Mouse (Mus musculus) MEL (cell line): ENCODE data around the gene Mboat2. TPM values are rescaled to one million over a fixed set of nuclear protein-coding genes. Genes with fewer than 3 reads are reported as not detected.

Experiments
- DNase-seq: peaks from one replicate; pipeline ENCODE4 v3.0.0; 2011; ENCODE audit warnings: low read depth, low spot score
- H3K27ac ChIP-seq: 2 replicates; pipeline ENCODE4 v1.5.1; 2012; ENCODE audit warnings: low read depth, mild to moderate bottlenecking, control low read depth, low read length, moderate library complexity; ENCODE audit not compliant: control insufficient read depth
- H3K27me3 ChIP-seq, 2 experiments: fragments of 150-350 bp in 1 of 2; sonication (generic) in 1 of 2; 2 replicates each; pipeline ENCODE4 v1.6.1; 2012; ENCODE audit warnings: low read length in 2 of 2, mild to moderate bottlenecking in 2 of 2, improper control_type of control experiment in 1 of 2, moderate library complexity in 1 of 2; ENCODE audit not compliant: insufficient read depth in 2 of 2, control insufficient read depth in 1 of 2
- H3K36me3 ChIP-seq, 2 experiments: 2 replicates each; pipeline ENCODE4 v1.6.1; 2012 to 2014; ENCODE audit warnings: low read length in 2 of 2, improper control_type of control experiment in 1 of 2, inconsistent platforms in 1 of 2, mild to moderate bottlenecking in 1 of 2; ENCODE audit not compliant: insufficient read depth in 2 of 2, control insufficient read depth in 1 of 2
- H3K4me1 ChIP-seq, 2 experiments: fragments of 150-350 bp in 1 of 2; sonication (generic) in 1 of 2; 2 replicates each; pipeline ENCODE4 v1.6.1; 2012; ENCODE audit warnings: low read length in 2 of 2, improper control_type of control experiment in 1 of 2, mild to moderate bottlenecking in 1 of 2; ENCODE audit not compliant: insufficient read depth in 2 of 2, control insufficient read depth in 1 of 2
- H3K4me3 ChIP-seq, 2 experiments: fragments of 150-350 bp in 1 of 2; sonication (generic) in 1 of 2; 2 replicates each; pipeline ENCODE4 v1.5.1; 2012; ENCODE audit warnings: low read depth in 2 of 2, low read length in 2 of 2, mild to moderate bottlenecking in 2 of 2, moderate library complexity in 2 of 2, control low read depth in 1 of 2, improper control_type of control experiment in 1 of 2; ENCODE audit not compliant: control insufficient read depth in 1 of 2, insufficient read depth in 1 of 2
- H3K79me2 ChIP-seq: 2 replicates; pipeline ENCODE4 v1.6.1; 2012; ENCODE audit warnings: mild to moderate bottlenecking, low read length, moderate library complexity; ENCODE audit not compliant: control insufficient read depth, poor library complexity, insufficient read depth
- H3K9ac ChIP-seq: 2 replicates; pipeline ENCODE4 v1.6.1; 2012; ENCODE audit warnings: low read depth, mild to moderate bottlenecking, control low read depth, low read length, moderate library complexity; ENCODE audit not compliant: control insufficient read depth, poor library complexity, severe bottlenecking
- H3K9me3 ChIP-seq: fragments of 150-350 bp; sonication (generic); replicated peaks from 2 replicates; pipeline ENCODE4 v1.6.1; 2012; ENCODE audit warnings: mild to moderate bottlenecking, low read length, improper control_type of control experiment, moderate library complexity; ENCODE audit not compliant: insufficient read depth
- CHD1 ChIP-seq: IDR thresholded peaks from 2 replicates; pipeline ENCODE4 v1.6.1; 2012; ENCODE audit warnings: low read depth, mild to moderate bottlenecking, inconsistent platforms, low read length, improper control_type of control experiment
- CHD2 ChIP-seq: IDR thresholded peaks from 2 replicates; pipeline ENCODE4 v1.6.1; 2011; ENCODE audit warnings: low read length, improper control_type of control experiment
- ELF1 ChIP-seq: IDR thresholded peaks from 2 replicates; pipeline ENCODE4 v1.6.1; 2014; ENCODE audit warnings: low read depth, mild to moderate bottlenecking, inconsistent platforms, low read length, improper control_type of control experiment, moderate library complexity
- EP300 ChIP-seq, 2 experiments: IDR thresholded peaks; 2 replicates each; pipeline ENCODE4 v1.6.1; 2011; ENCODE audit warnings: improper control_type of control experiment in 2 of 2, low read length in 2 of 2, low read depth in 1 of 2, mild to moderate bottlenecking in 1 of 2
- GABPA ChIP-seq: IDR thresholded peaks from 2 replicates; pipeline ENCODE4 v1.6.1; 2012; ENCODE audit warnings: low read depth, mild to moderate bottlenecking, inconsistent platforms, low read length, improper control_type of control experiment, moderate library complexity
- GATA1 ChIP-seq: IDR thresholded peaks from 2 replicates; pipeline ENCODE4 v1.6.1; 2011; ENCODE audit warnings: low read depth, low read length, improper control_type of control experiment
- JUND ChIP-seq: IDR thresholded peaks from 2 replicates; pipeline ENCODE4 v1.6.1; 2011; ENCODE audit warnings: low read depth, mild to moderate bottlenecking, improper control_type of control experiment, low read length
- MAFK ChIP-seq: IDR thresholded peaks from 2 replicates; pipeline ENCODE4 v1.6.1; 2011; ENCODE audit warnings: low read depth, mild to moderate bottlenecking, low read length, improper control_type of control experiment, borderline replicate concordance
- MAX ChIP-seq: IDR thresholded peaks from 2 replicates; pipeline ENCODE4 v1.6.1; 2011; ENCODE audit warnings: low read length, improper control_type of control experiment
- MEF2A ChIP-seq: IDR thresholded peaks from 2 replicates; pipeline ENCODE4 v1.6.1; 2014; ENCODE audit warnings: low read depth, mild to moderate bottlenecking, inconsistent platforms, low read length, improper control_type of control experiment; ENCODE audit not compliant: poor library complexity, insufficient replicate concordance, severe bottlenecking; ENCODE audit errors: extremely low read depth
- MXI1 ChIP-seq: IDR thresholded peaks from 2 replicates; pipeline ENCODE4 v1.6.1; 2011; ENCODE audit warnings: mild to moderate bottlenecking, low read depth, low read length, improper control_type of control experiment
- MYB ChIP-seq: IDR thresholded peaks from 2 replicates; pipeline ENCODE4 v1.6.1; 2011; ENCODE audit warnings: mild to moderate bottlenecking, low read depth, low read length, improper control_type of control experiment
- MYC ChIP-seq: IDR thresholded peaks from 2 replicates; pipeline ENCODE4 v1.6.1; 2011; ENCODE audit warnings: low read depth, mild to moderate bottlenecking, low read length, improper control_type of control experiment, moderate library complexity
- NELFE ChIP-seq: IDR thresholded peaks from 2 replicates; pipeline ENCODE4 v1.6.1; 2011; ENCODE audit warnings: low read depth, low read length, improper control_type of control experiment
- NRF1 ChIP-seq: IDR thresholded peaks from 2 replicates; pipeline ENCODE4 v1.6.1; 2014; ENCODE audit warnings: low read depth, mild to moderate bottlenecking, inconsistent platforms, low read length, improper control_type of control experiment, moderate library complexity; ENCODE audit not compliant: poor library complexity, insufficient read depth, severe bottlenecking
- POLR2AphosphoS2 ChIP-seq: IDR thresholded peaks from 2 replicates; pipeline ENCODE4 v1.6.1; 2011; ENCODE audit warnings: low read length, improper control_type of control experiment
- POLR2AphosphoS5 ChIP-seq: IDR thresholded peaks from 2 replicates; pipeline ENCODE4 v1.6.1; 2012; ENCODE audit warnings: low read depth, borderline replicate concordance, mild to moderate bottlenecking, inconsistent platforms, low read length, moderate library complexity, mixed read lengths
- RCOR1 ChIP-seq: IDR thresholded peaks from 2 replicates; pipeline ENCODE4 v1.6.1; 2012; ENCODE audit warnings: low read depth, mild to moderate bottlenecking, inconsistent platforms, low read length, improper control_type of control experiment
- SIN3A ChIP-seq: IDR thresholded peaks from 2 replicates; pipeline ENCODE4 v1.6.1; 2012; ENCODE audit warnings: low read length, improper control_type of control experiment, inconsistent platforms
- SMC3 ChIP-seq: IDR thresholded peaks from 2 replicates; pipeline ENCODE4 v1.6.1; 2011; ENCODE audit warnings: low read depth, low read length, improper control_type of control experiment
- TAL1 ChIP-seq: IDR thresholded peaks from 2 replicates; pipeline ENCODE4 v1.6.1; 2012; ENCODE audit warnings: mild to moderate bottlenecking, inconsistent platforms, low read length, moderate library complexity, mixed read lengths
- TBP ChIP-seq: IDR thresholded peaks from 2 replicates; pipeline ENCODE4 v1.8.0; 2011; ENCODE audit warnings: low read depth, low read length, improper control_type of control experiment
- TCF12 ChIP-seq: IDR thresholded peaks from 2 replicates; pipeline ENCODE4 v1.6.1; 2014; ENCODE audit warnings: low read depth, mild to moderate bottlenecking, inconsistent platforms, low read length, improper control_type of control experiment, moderate library complexity
- UBTF ChIP-seq: IDR thresholded peaks from 2 replicates; pipeline ENCODE4 v1.6.1; 2012; ENCODE audit warnings: low read depth, mild to moderate bottlenecking, inconsistent platforms, low read length, improper control_type of control experiment, moderate library complexity, borderline replicate concordance; ENCODE audit not compliant: insufficient read depth
- USF1 ChIP-seq: IDR thresholded peaks from 2 replicates; pipeline ENCODE4 v1.6.1; 2014; ENCODE audit warnings: low read depth, mild to moderate bottlenecking, inconsistent platforms, low read length, improper control_type of control experiment, moderate library complexity
- USF2 ChIP-seq, 2 experiments: IDR thresholded peaks; 2 replicates each; pipeline ENCODE4 v1.6.1; 2011 to 2012; ENCODE audit warnings: improper control_type of control experiment in 2 of 2, low read length in 2 of 2, borderline replicate concordance in 1 of 2, inconsistent platforms in 1 of 2, low read depth in 1 of 2, mild to moderate bottlenecking in 1 of 2; ENCODE audit not compliant: insufficient read depth in 1 of 2
- ZKSCAN1 ChIP-seq: IDR thresholded peaks from 2 replicates; pipeline ENCODE4 v1.6.1; 2012; ENCODE audit warnings: low read depth, mild to moderate bottlenecking, inconsistent platforms, low read length, improper control_type of control experiment, moderate library complexity
- ZNF384 ChIP-seq: IDR thresholded peaks from 2 replicates; pipeline ENCODE4 v1.6.1; 2012; ENCODE audit warnings: low read depth, mild to moderate bottlenecking, inconsistent platforms, low read length, improper control_type of control experiment
- polyA plus RNA-seq, 2 experiments: library from polyadenylated mRNA; stranded (reverse) in 1 of 2; unstranded in 1 of 2; fragments of >175 nt in 1 of 2; fragments of >200 nt in 1 of 2; gene quantifications; 2 replicates each; pipeline versions ENCODE4 v1.2.1 to v1.2.4; 2012; ENCODE audit warnings: low replicate concordance in 2 of 2, low read depth in 1 of 2; ENCODE audit not compliant: insufficient read length in 2 of 2, insufficient read depth in 1 of 2, missing spikeins in 1 of 2
- total RNA-seq: library from RNA; depleted of rRNA; stranded (reverse); fragments of 300-350 nt; gene quantifications from 2 replicates; pipeline ENCODE4 v1.2.3, GENCODE M21; 2012

Gene Mboat2
- total and polyA plus RNA-seq, 3 experiments: 13.5 TPM; not detected in 1

DNA sequence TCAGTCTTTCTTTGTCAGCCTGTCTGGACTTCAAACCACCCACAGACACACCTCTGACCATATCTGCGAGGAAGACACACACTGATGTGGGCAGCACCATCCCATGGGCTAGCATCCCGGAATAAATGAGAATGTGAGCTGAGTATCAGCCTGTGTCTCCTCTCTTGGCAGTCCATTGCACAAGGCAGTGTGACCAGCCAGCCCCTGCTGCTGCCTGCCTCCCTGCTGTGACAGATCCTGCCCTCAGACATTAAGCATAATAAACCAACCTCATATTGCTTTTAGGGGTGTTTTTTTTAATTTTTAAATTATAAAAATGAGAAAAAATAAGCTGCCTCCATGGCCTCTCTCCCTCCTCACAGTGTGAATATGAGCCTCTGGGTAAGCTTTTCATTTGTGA lies 135.4 kb downstream of the Mboat2 start:
- H3K4me3 ChIP-seq: no peak overlapping the region

GRCm38 (mm10) chr12:24971490-24972200 lies 141.0 kb downstream of the Mboat2 start:
- Histone ChIP-seq H3K27ac (peak overlapping the region; percentile 82), H3K36me3 (peaks cover 0 to 18% of the 10 kb centered on the region in 2 experiments; a peak in 3 of 4 replicates), H3K27me3 (no peaks in the 10 kb centered on the region), H3K4me3 (peak overlapping the region in 1 of 2 experiments; percentile 36; a peak in 2 of 4 replicates), H3K9ac (peak overlapping the region; percentile 36), H3K4me1 (peaks cover 5 to 19% of the 10 kb centered on the region in 2 experiments; a peak in 3 of 4 replicates), H3K79me2 (peaks cover 9% of the 10 kb centered on the region), H3K9me3 (no peaks in the 10 kb centered on the region)
- DNase-seq: peak; percentile 41
- TF ChIP-seq MAX (no peak), GATA1 (peak; percentile 53; the same call in 1 of the 2 replicates), MEF2A (no peak), EP300 (IDR thresholded peaks at IDR 0.05; ENCODE audit: low read depth in 1 of 2, low read length in 2 of 2) (peak; percentile 39 to 59; a peak in 3 of 4 replicates), ELF1 (no peak), ZNF384 (no peak), MYB (no peak), CHD1 (no peak), TCF12 (no peak), TBP (no peak), RCOR1 (0 out of 2 replicates have a peak, but pooled peaks have one; percentile 15), POLR2AphosphoS5 (no peak), SMC3 (no peak), SIN3A (peak; percentile 53; the same call in 1 of the 2 replicates), GABPA (no peak), MAFK (peak; percentile 71; the same call in 1 of the 2 replicates), TAL1 (no peak), UBTF (no peak), JUND (no peak), ZKSCAN1 (no peak), USF2 (IDR thresholded peaks at IDR 0.05; ENCODE audit: borderline replicate concordance in 1 of 2, insufficient read depth in 1 of 2, low read depth in 1 of 2, low read length in 2 of 2) (no peak), MYC (no peak), CHD2 (no peak), USF1 (no peak), NELFE (no peak), NRF1 (no peak)

More for the DNA sequence above, 135.4 kb downstream of the Mboat2 start:
- H3K27me3 ChIP-seq: no peaks in the 10 kb centered on the region
- TF ChIP-seq MXI1: no peak
- no peak for TF ChIP-seq MEF2A
- no peak for TF ChIP-seq GATA1
- no peak for TF ChIP-seq ELF1
- TF ChIP-seq MYC: no peak
- TF ChIP-seq MYB: no peak
- TF ChIP-seq POLR2AphosphoS2: no peak
- TF ChIP-seq NELFE: no peak
- TF ChIP-seq CHD2: no peak
- TF ChIP-seq TAL1: no peak
- no peaks in the 10 kb centered on the region for H3K9me3 ChIP-seq
- no peak overlapping the region for H3K9ac ChIP-seq
- peaks cover 0 to 6% of the 10 kb centered on the region in 2 experiments; a peak in 2 of 4 replicates for H3K36me3 ChIP-seq
- DNase-seq: no peak
- peaks cover 0 to 6% of the 10 kb centered on the region in 2 experiments; a peak in 3 of 4 replicates for H3K4me1 ChIP-seq
- no peak overlapping the region for H3K27ac ChIP-seq
- no peaks in the 10 kb centered on the region for H3K79me2 ChIP-seq
